Mouse (Mus musculus) MEL (cell line): ENCODE results near the gene Atg7. TPM values are rescaled to one million over a fixed set of nuclear protein-coding genes. Genes with fewer than 3 reads are reported as not detected.

Source experiments
- DNase-seq: peaks from one replicate; pipeline ENCODE4 v3.0.0; 2011; ENCODE audit warnings: low read depth, low spot score
- H3K27ac ChIP-seq: 2 replicates; pipeline ENCODE4 v1.5.1; 2012; ENCODE audit warnings: low read depth, mild to moderate bottlenecking, control low read depth, low read length, moderate library complexity; ENCODE audit not compliant: control insufficient read depth
- H3K27me3 ChIP-seq, 2 experiments: fragments of 150-350 bp in 1 of 2; sonication (generic) in 1 of 2; 2 replicates each; pipeline ENCODE4 v1.6.1; 2012; ENCODE audit warnings: low read length in 2 of 2, mild to moderate bottlenecking in 2 of 2, improper control_type of control experiment in 1 of 2, moderate library complexity in 1 of 2; ENCODE audit not compliant: insufficient read depth in 2 of 2, control insufficient read depth in 1 of 2
- H3K36me3 ChIP-seq, 2 experiments: 2 replicates each; pipeline ENCODE4 v1.6.1; 2012 to 2014; ENCODE audit warnings: low read length in 2 of 2, improper control_type of control experiment in 1 of 2, inconsistent platforms in 1 of 2, mild to moderate bottlenecking in 1 of 2; ENCODE audit not compliant: insufficient read depth in 2 of 2, control insufficient read depth in 1 of 2
- H3K4me1 ChIP-seq, 2 experiments: fragments of 150-350 bp in 1 of 2; sonication (generic) in 1 of 2; 2 replicates each; pipeline ENCODE4 v1.6.1; 2012; ENCODE audit warnings: low read length in 2 of 2, improper control_type of control experiment in 1 of 2, mild to moderate bottlenecking in 1 of 2; ENCODE audit not compliant: insufficient read depth in 2 of 2, control insufficient read depth in 1 of 2
- H3K4me3 ChIP-seq, 2 experiments: fragments of 150-350 bp in 1 of 2; sonication (generic) in 1 of 2; 2 replicates each; pipeline ENCODE4 v1.5.1; 2012; ENCODE audit warnings: low read depth in 2 of 2, low read length in 2 of 2, mild to moderate bottlenecking in 2 of 2, moderate library complexity in 2 of 2, control low read depth in 1 of 2, improper control_type of control experiment in 1 of 2; ENCODE audit not compliant: control insufficient read depth in 1 of 2, insufficient read depth in 1 of 2
- H3K79me2 ChIP-seq: 2 replicates; pipeline ENCODE4 v1.6.1; 2012; ENCODE audit warnings: mild to moderate bottlenecking, low read length, moderate library complexity; ENCODE audit not compliant: control insufficient read depth, poor library complexity, insufficient read depth
- H3K9ac ChIP-seq: 2 replicates; pipeline ENCODE4 v1.6.1; 2012; ENCODE audit warnings: low read depth, mild to moderate bottlenecking, control low read depth, low read length, moderate library complexity; ENCODE audit not compliant: control insufficient read depth, poor library complexity, severe bottlenecking
- H3K9me3 ChIP-seq: fragments of 150-350 bp; sonication (generic); replicated peaks from 2 replicates; pipeline ENCODE4 v1.6.1; 2012; ENCODE audit warnings: mild to moderate bottlenecking, low read length, improper control_type of control experiment, moderate library complexity; ENCODE audit not compliant: insufficient read depth
- CHD2 ChIP-seq: IDR thresholded peaks from 2 replicates; pipeline ENCODE4 v1.6.1; 2011; ENCODE audit warnings: low read length, improper control_type of control experiment
- ELF1 ChIP-seq: IDR thresholded peaks from 2 replicates; pipeline ENCODE4 v1.6.1; 2014; ENCODE audit warnings: low read depth, mild to moderate bottlenecking, inconsistent platforms, low read length, improper control_type of control experiment, moderate library complexity
- EP300 ChIP-seq, 2 experiments: IDR thresholded peaks; 2 replicates each; pipeline ENCODE4 v1.6.1; 2011; ENCODE audit warnings: improper control_type of control experiment in 2 of 2, low read length in 2 of 2, low read depth in 1 of 2, mild to moderate bottlenecking in 1 of 2
- GABPA ChIP-seq: IDR thresholded peaks from 2 replicates; pipeline ENCODE4 v1.6.1; 2012; ENCODE audit warnings: low read depth, mild to moderate bottlenecking, inconsistent platforms, low read length, improper control_type of control experiment, moderate library complexity
- GATA1 ChIP-seq: IDR thresholded peaks from 2 replicates; pipeline ENCODE4 v1.6.1; 2011; ENCODE audit warnings: low read depth, low read length, improper control_type of control experiment
- HCFC1 ChIP-seq: IDR thresholded peaks from 2 replicates; pipeline ENCODE4 v1.6.1; 2012; ENCODE audit warnings: low read depth, mild to moderate bottlenecking, inconsistent platforms, low read length, improper control_type of control experiment, moderate library complexity
- JUND ChIP-seq: IDR thresholded peaks from 2 replicates; pipeline ENCODE4 v1.6.1; 2011; ENCODE audit warnings: low read depth, mild to moderate bottlenecking, improper control_type of control experiment, low read length
- MAFK ChIP-seq: IDR thresholded peaks from 2 replicates; pipeline ENCODE4 v1.6.1; 2011; ENCODE audit warnings: low read depth, mild to moderate bottlenecking, low read length, improper control_type of control experiment, borderline replicate concordance
- MAZ ChIP-seq: IDR thresholded peaks from 2 replicates; pipeline ENCODE4 v1.6.1; 2012; ENCODE audit warnings: low read depth, mild to moderate bottlenecking, inconsistent platforms, low read length, improper control_type of control experiment
- MEF2A ChIP-seq: IDR thresholded peaks from 2 replicates; pipeline ENCODE4 v1.6.1; 2014; ENCODE audit warnings: low read depth, mild to moderate bottlenecking, inconsistent platforms, low read length, improper control_type of control experiment; ENCODE audit not compliant: poor library complexity, insufficient replicate concordance, severe bottlenecking; ENCODE audit errors: extremely low read depth
- MXI1 ChIP-seq: IDR thresholded peaks from 2 replicates; pipeline ENCODE4 v1.6.1; 2011; ENCODE audit warnings: mild to moderate bottlenecking, low read depth, low read length, improper control_type of control experiment
- MYB ChIP-seq: IDR thresholded peaks from 2 replicates; pipeline ENCODE4 v1.6.1; 2011; ENCODE audit warnings: mild to moderate bottlenecking, low read depth, low read length, improper control_type of control experiment
- NRF1 ChIP-seq: IDR thresholded peaks from 2 replicates; pipeline ENCODE4 v1.6.1; 2014; ENCODE audit warnings: low read depth, mild to moderate bottlenecking, inconsistent platforms, low read length, improper control_type of control experiment, moderate library complexity; ENCODE audit not compliant: poor library complexity, insufficient read depth, severe bottlenecking
- POLR2A ChIP-seq, 2 experiments: IDR thresholded peaks; 2 replicates each; pipeline ENCODE4 v1.6.1; 2011 to 2012; ENCODE audit warnings: low read length in 2 of 2, mild to moderate bottlenecking in 2 of 2, control low read depth in 1 of 2, improper control_type of control experiment in 1 of 2, low read depth in 1 of 2, moderate library complexity in 1 of 2; ENCODE audit not compliant: control insufficient read depth in 1 of 2, insufficient read depth in 1 of 2, poor library complexity in 1 of 2
- POLR2AphosphoS2 ChIP-seq: IDR thresholded peaks from 2 replicates; pipeline ENCODE4 v1.6.1; 2011; ENCODE audit warnings: low read length, improper control_type of control experiment
- POLR2AphosphoS5 ChIP-seq: IDR thresholded peaks from 2 replicates; pipeline ENCODE4 v1.6.1; 2012; ENCODE audit warnings: low read depth, borderline replicate concordance, mild to moderate bottlenecking, inconsistent platforms, low read length, moderate library complexity, mixed read lengths
- RAD21 ChIP-seq: IDR thresholded peaks from 2 replicates; pipeline ENCODE4 v1.6.1; 2011; ENCODE audit warnings: mild to moderate bottlenecking, low read depth, low read length, improper control_type of control experiment
- RCOR1 ChIP-seq: IDR thresholded peaks from 2 replicates; pipeline ENCODE4 v1.6.1; 2012; ENCODE audit warnings: low read depth, mild to moderate bottlenecking, inconsistent platforms, low read length, improper control_type of control experiment
- SMC3 ChIP-seq: IDR thresholded peaks from 2 replicates; pipeline ENCODE4 v1.6.1; 2011; ENCODE audit warnings: low read depth, low read length, improper control_type of control experiment
- TBP ChIP-seq: IDR thresholded peaks from 2 replicates; pipeline ENCODE4 v1.8.0; 2011; ENCODE audit warnings: low read depth, low read length, improper control_type of control experiment
- UBTF ChIP-seq: IDR thresholded peaks from 2 replicates; pipeline ENCODE4 v1.6.1; 2012; ENCODE audit warnings: low read depth, mild to moderate bottlenecking, inconsistent platforms, low read length, improper control_type of control experiment, moderate library complexity, borderline replicate concordance; ENCODE audit not compliant: insufficient read depth
- ZKSCAN1 ChIP-seq: IDR thresholded peaks from 2 replicates; pipeline ENCODE4 v1.6.1; 2012; ENCODE audit warnings: low read depth, mild to moderate bottlenecking, inconsistent platforms, low read length, improper control_type of control experiment, moderate library complexity
- ZMIZ1 ChIP-seq: IDR thresholded peaks from 2 replicates; pipeline ENCODE4 v1.6.1; 2012; ENCODE audit warnings: low read depth, mild to moderate bottlenecking, inconsistent platforms, low read length, improper control_type of control experiment, moderate library complexity
- polyA plus RNA-seq, 2 experiments: library from polyadenylated mRNA; stranded (reverse) in 1 of 2; unstranded in 1 of 2; fragments of >175 nt in 1 of 2; fragments of >200 nt in 1 of 2; gene quantifications; 2 replicates each; pipeline versions ENCODE4 v1.2.1 to v1.2.4; 2012; ENCODE audit warnings: low replicate concordance in 2 of 2, low read depth in 1 of 2; ENCODE audit not compliant: insufficient read length in 2 of 2, insufficient read depth in 1 of 2, missing spikeins in 1 of 2
- total RNA-seq: library from RNA; depleted of rRNA; stranded (reverse); fragments of 300-350 nt; gene quantifications from 2 replicates; pipeline ENCODE4 v1.2.3, GENCODE M21; 2012

The Atg7 gene
- total and polyA plus RNA-seq, 3 experiments = 14.6 TPM; not detected in 1

- TF ChIP-seq ZKSCAN1 (no peak), CHD2 (no peak), MAZ (no peak), ZMIZ1 (no peak), UBTF (no peak), RAD21 (no peak), EP300 (IDR thresholded peaks at IDR 0.05; ENCODE audit: low read depth in 1 of 2, low read length in 2 of 2) (no peak), MYB (no peak), GABPA (no peak), RCOR1 (no peak)
- TF ChIP-seq, all 39 proteins: peak for 0
- Histone ChIP-seq H3K36me3 (peaks cover 0 to 4% of the 10 kb centered on the region in 2 experiments; a peak in 2 of 4 replicates), H3K27ac (no peak overlapping the region), H3K79me2 (no peaks in the 10 kb centered on the region), H3K27me3 (no peaks in the 10 kb centered on the region), H3K9me3 (no peaks in the 10 kb centered on the region), H3K4me3 (no peak overlapping the region), H3K4me1 (peaks cover 0 to 5% of the 10 kb centered on the region in 2 experiments; a peak in 2 of 4 replicates), H3K9ac (no peak overlapping the region)
- no peak for DNase-seq
These were observed 47.8 kb downstream of the Atg7 start for GRCm38 (mm10) chr6:114690661-114691060.

DNA sequence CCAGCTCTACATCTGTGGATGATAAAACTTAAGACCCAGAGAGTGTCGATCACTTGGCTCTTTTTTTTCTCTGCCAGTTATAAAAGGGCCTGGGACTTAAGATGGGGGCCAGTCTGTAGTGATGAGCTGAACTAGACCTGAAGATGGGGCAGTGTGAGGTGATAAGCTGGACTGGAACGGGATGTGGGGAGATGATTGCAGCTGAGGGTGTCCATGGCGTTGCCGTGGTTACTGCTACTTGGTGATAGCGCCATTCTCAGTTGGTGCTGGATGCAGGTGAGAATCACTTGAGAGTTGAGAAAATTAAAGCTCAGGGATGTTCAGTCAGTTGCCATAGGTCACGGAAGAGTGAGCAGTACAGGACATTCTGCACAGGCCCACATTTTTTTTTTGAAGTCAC lies 48.6 kb downstream of the Atg7 start:
- TF ChIP-seq POLR2AphosphoS5 (no peak), MEF2A (no peak), ELF1 (no peak), POLR2A (IDR thresholded peaks at IDR 0.05; ENCODE audit: control insufficient read depth in 1 of 2, insufficient read depth in 1 of 2, low read depth in 1 of 2, low read length in 2 of 2, poor library complexity in 1 of 2) (no peak), MAFK (no peak), TBP (no peak), GATA1 (no peak), POLR2AphosphoS2 (no peak), MXI1 (no peak), JUND (no peak), HCFC1 (no peak), NRF1 (no peak), ZMIZ1 (no peak), MYB (no peak), SMC3 (no peak)
- Histone ChIP-seq H3K27ac (no peak overlapping the region), H3K27me3 (no peaks in the 10 kb centered on the region), H3K4me1 (peaks cover 0 to 5% of the 10 kb centered on the region in 2 experiments; a peak in 2 of 4 replicates), H3K9me3 (no peaks in the 10 kb centered on the region), H3K9ac (no peak overlapping the region), H3K79me2 (no peaks in the 10 kb centered on the region), H3K4me3 (no peak overlapping the region), H3K36me3 (peaks cover 0 to 4% of the 10 kb centered on the region in 2 experiments; a peak in 2 of 4 replicates)
- DNase-seq = no peak
